Mouse (Mus musculus): ENCODE data around the gene Mdm4.

- TF ChIP-seq NRF1 (IDR thresholded peaks at IDR 0.05; ENCODE audit: insufficient read depth, low read depth, low read length, poor library complexity, severe bottlenecking) (no peak), TBP (IDR thresholded peaks at IDR 0.05; ENCODE audit: low read depth, low read length) (no peak), CTCF (IDR thresholded peaks at IDR 0.05 in 2 of 3, conservative IDR thresholded peaks at IDR 0.05 in 1 of 3; ENCODE audit: control insufficient read depth in 1 of 3, insufficient read depth in 1 of 3, low read depth in 2 of 3, low read length in 3 of 3, poor library complexity in 1 of 3, severe bottlenecking in 1 of 3) (peak in 2 of 3 experiments; percentile 46 to 56; a peak in 4 of 6 replicates), POLR2A (IDR thresholded peaks at IDR 0.05; ENCODE audit: control insufficient read depth in 1 of 2, insufficient read depth in 1 of 2, low read depth in 1 of 2, low read length in 2 of 2, poor library complexity in 1 of 2) (no peak), USF2 (IDR thresholded peaks at IDR 0.05; ENCODE audit: borderline replicate concordance in 1 of 2, insufficient read depth in 1 of 2, low read depth in 1 of 2, low read length in 2 of 2) (no peak), BHLHE40 (IDR thresholded peaks at IDR 0.05; ENCODE audit: borderline replicate concordance, low read depth, low read length) (no peak), ZC3H11A (IDR thresholded peaks at IDR 0.05; ENCODE audit: low read depth, low read length) (no peak), MAFK (IDR thresholded peaks at IDR 0.05; ENCODE audit: borderline replicate concordance, low read depth, low read length) (no peak), ETS1 (IDR thresholded peaks at IDR 0.05; ENCODE audit: low read depth, low read length) (no peak), TAL1 (IDR thresholded peaks at IDR 0.05; ENCODE audit: low read length) (no peak), EP300 (IDR thresholded peaks at IDR 0.05; ENCODE audit: low read depth in 1 of 2, low read length in 2 of 2) (no peak), USF1 (IDR thresholded peaks at IDR 0.05; ENCODE audit: low read depth, low read length) (no peak), GATA1 (IDR thresholded peaks at IDR 0.05; ENCODE audit: low read depth, low read length) (no peak), UBTF (IDR thresholded peaks at IDR 0.05; ENCODE audit: borderline replicate concordance, insufficient read depth, low read depth, low read length) (no peak)
Observed at GRCm38 (mm10) chr1:133013331-133013730, 17.0 kb downstream of the Mdm4 start.

Measured in MEL (cell line).